Mouse (Mus musculus) stomach, postnatal 0 days (tissue): ENCODE results near the gene Fus. TPM values are rescaled to one million over a fixed set of nuclear protein-coding genes. Genes with fewer than 3 reads are reported as not detected.

Experiments used
- ATAC-seq: fragments of 200-750 bp; cut with Nextera tagmentation; 2 replicates; pipeline ENCODE4 v1.8.0; 2017; ENCODE audit not compliant: low FRiP score, low TSS enrichment
- DNase-seq: peaks from one replicate; pipeline ENCODE4 v3.0.0-alpha.2; 2016; ENCODE audit warnings: low spot score
- H3K27ac ChIP-seq: fragments of 300-500 bp; sonication (generic); replicated peaks from 2 replicates; pipeline ENCODE4 v1.5.1; 2014; ENCODE audit warnings: mild to moderate bottlenecking, control low read depth
- H3K27me3 ChIP-seq: fragments of 300-500 bp; sonication (generic); 2 replicates; pipeline ENCODE4 v1.6.1; 2014; ENCODE audit warnings: low read length; ENCODE audit not compliant: control insufficient read depth, insufficient read depth
- H3K36me3 ChIP-seq: fragments of 300-500 bp; sonication (generic); 2 replicates; pipeline ENCODE4 v1.6.1; 2014; ENCODE audit warnings: low read length, mixed read lengths; ENCODE audit not compliant: control insufficient read depth, insufficient read depth
- H3K4me1 ChIP-seq: fragments of 300-500 bp; sonication (generic); replicated peaks from 2 replicates; pipeline ENCODE4 v1.6.1; 2014; ENCODE audit warnings: antibody characterized with exemption; ENCODE audit not compliant: control insufficient read depth, insufficient read depth
- H3K4me2 ChIP-seq: fragments of 300-500 bp; sonication (generic); replicated peaks from 2 replicates; pipeline ENCODE4 v1.6.1; 2014; ENCODE audit warnings: low read depth, mild to moderate bottlenecking, control low read depth, moderate library complexity
- H3K4me3 ChIP-seq: fragments of 300-500 bp; sonication (generic); 2 replicates; pipeline ENCODE4 v1.5.1; 2014; ENCODE audit warnings: low read depth, low read length, control low read depth
- H3K9ac ChIP-seq: fragments of 300-500 bp; sonication (generic); 2 replicates; pipeline ENCODE4 v1.6.1; 2014; ENCODE audit warnings: mild to moderate bottlenecking, low read length, control low read depth, mixed read lengths
- H3K9me3 ChIP-seq: fragments of 300-500 bp; sonication (generic); 2 replicates; pipeline ENCODE4 v1.6.1; 2016; ENCODE audit warnings: low read length; ENCODE audit not compliant: control insufficient read depth
- CTCF ChIP-seq: IDR thresholded peaks from 2 replicates; pipeline ENCODE4 v1.5.1; 2016; ENCODE audit warnings: antibody characterized with exemption, low read depth, mild to moderate bottlenecking, moderate library complexity
- EP300 ChIP-seq: optimal IDR thresholded peaks from 2 replicates; pipeline ENCODE3; 2016; ENCODE audit warnings: antibody characterized with exemption
- WGBS: fragments of 180-500 bp; shearing (Covaris S2); extraction: QIAGEN DNeasy Blood & Tissue Kit; methylation state at CpG from one replicate; pipeline ENCODE4 v1.1.7; 2014; 5-methylcytosine and 5-hydroxymethylcytosine counted together
- polyA plus RNA-seq: library from polyadenylated mRNA; unstranded; fragments of >200 nt; fragmentation: Nextera tagmentation; extraction: Ambion mirVana; gene quantifications from 2 replicates; pipeline ENCODE4 v1.2.1, GENCODE M21; 2015

Gene Fus
- polyA plus RNA-seq, 1 experiment from 2014 or later = 130 TPM

- H3K27me3 ChIP-seq = no peaks in the 10 kb centered on the region
- peak overlapping the region; percentile 69 for H3K27ac ChIP-seq
- H3K36me3 ChIP-seq = no peaks in the 10 kb centered on the region
- ATAC-seq (peak; percentile 33; the same call in 1 of the 2 replicates), DNase-seq (no peak)
- TF ChIP-seq CTCF (no peak), EP300 (no peak)
- no peaks in the 10 kb centered on the region for H3K4me1 ChIP-seq
- no peak overlapping the region for H3K4me2 ChIP-seq
- H3K9me3 ChIP-seq = no peaks in the 10 kb centered on the region
- H3K4me3 ChIP-seq = no peak overlapping the region
- 74% methylated on average over 3 of the region's 3 CpGs for WGBS
- H3K9ac ChIP-seq = no peak overlapping the region
Measured at GRCm38 (mm10) chr7:128032989-128033293, 65.7 kb downstream of the Fus start.

GRCm38 (mm10) chr7:128033616-128034015, 66.4 kb downstream of the Fus start:
- Histone ChIP-seq H3K4me2 (no peak overlapping the region), H3K4me3 (no peak overlapping the region), H3K4me1 (no peaks in the 10 kb centered on the region), H3K27me3 (no peaks in the 10 kb centered on the region), H3K9ac (no peak overlapping the region), H3K36me3 (no peaks in the 10 kb centered on the region), H3K9me3 (no peaks in the 10 kb centered on the region), H3K27ac (no peak overlapping the region)
- ATAC-seq = no peak
- 82% methylated on average over 4 of the region's 4 CpGs for WGBS
- no peak for DNase-seq
- TF ChIP-seq CTCF (no peak), EP300 (no peak)

Other genes starting within 250 kb of the Fus start
- 0.08 and 0.13 TPM in 2 replicates for gene Ctf2, start 235.3 kb upstream of the Fus start, polyA plus RNA-seq
- 1.1 and 1.9 TPM in 2 replicates for gene Fbxl19, start 222.9 kb upstream of the Fus start, polyA plus RNA-seq
- gene Orai3, start 197.6 kb upstream of the Fus start, polyA plus RNA-seq = 18.6 and 20.0 TPM in 2 replicates
- gene Setd1a, start 190.8 kb upstream of the Fus start, polyA plus RNA-seq = 6.9 and 8.0 TPM in 2 replicates
- gene Gm49388, start 181.8 kb upstream of the Fus start, polyA plus RNA-seq = not detected in 2 replicates
- 31.7 and 32.3 TPM in 2 replicates for gene Hsd3b7, start 166.9 kb upstream of the Fus start, polyA plus RNA-seq
- 28.4 and 28.8 TPM in 2 replicates for gene Stx4a, start 143.2 kb upstream of the Fus start, polyA plus RNA-seq
- 0.80 and 1.2 TPM in 2 replicates for gene Stx1b, start 142.9 kb upstream of the Fus start, polyA plus RNA-seq
- 3.6 and 3.8 TPM in 2 replicates for gene Zfp646, start 91.2 kb upstream of the Fus start, polyA plus RNA-seq
- gene Zfp668, start 90.6 kb upstream of the Fus start, polyA plus RNA-seq = 6.5 and 6.6 TPM in 2 replicates
- 0.23 and 0.35 TPM in 2 replicates for gene Prss53, start 76.5 kb upstream of the Fus start, polyA plus RNA-seq
- gene Gm21974, start 72.0 kb upstream of the Fus start, polyA plus RNA-seq = not detected in 2 replicates
- 123 and 130 TPM in 2 replicates for gene Vkorc1, start 71.8 kb upstream of the Fus start, polyA plus RNA-seq
- gene Bckdk, start 63.4 kb upstream of the Fus start, polyA plus RNA-seq = 102 and 106 TPM in 2 replicates
- gene Kat8, start 54.9 kb upstream of the Fus start, polyA plus RNA-seq = 15.1 and 16.6 TPM in 2 replicates
- gene Prss8, start 37.4 kb upstream of the Fus start, polyA plus RNA-seq = 77.4 and 85.3 TPM in 2 replicates
- gene Prss36, start 20.7 kb upstream of the Fus start, polyA plus RNA-seq = 9.1 and 9.7 TPM in 2 replicates
- 266 and 273 TPM in 2 replicates for gene Pycard, start 26.4 kb downstream of the Fus start, polyA plus RNA-seq
- 0.38 and 0.52 TPM in 2 replicates for gene Trim72, start 36.5 kb downstream of the Fus start, polyA plus RNA-seq
- gene Itgam, start 95.2 kb downstream of the Fus start, polyA plus RNA-seq = 0.91 and 0.99 TPM in 2 replicates
- gene Gm49368, start 95.2 kb downstream of the Fus start, polyA plus RNA-seq = not detected in 2 replicates
- 0.19 and 0.22 TPM in 2 replicates for gene Itgax, start 162.1 kb downstream of the Fus start, polyA plus RNA-seq
- not detected in 2 replicates for gene Itgad, start 186.9 kb downstream of the Fus start, polyA plus RNA-seq
- gene Cox6a2, start 238.9 kb downstream of the Fus start, polyA plus RNA-seq = 0.24 and 0.46 TPM in 2 replicates